Mouse (Mus musculus) G1E-ER4 (cell line): ENCODE measurements around the gene Tmem40. TPM values are rescaled to one million over a fixed set of nuclear protein-coding genes. Genes with fewer than 3 reads are reported as not detected.
A peak's percentile ranks its signal among the peaks of the same experiment; 100 is the strongest.

Experiments
- GATA1 ChIP-seq: IDR thresholded peaks from one replicate; pipeline ENCODE4 v1.8.0; 2012; ENCODE audit warnings: low read length, inconsistent platforms
- polyA plus RNA-seq: library from polyadenylated mRNA; stranded (reverse); fragments of >175 nt; gene quantifications from 2 replicates; pipeline ENCODE4 v1.2.3, GENCODE M21; 2012

Gene Tmem40
- polyA plus RNA-seq, 1 experiment: 8.2 TPM

- no peak for TF ChIP-seq GATA1
Observed at GRCm38 (mm10) chr6:115775838-115776237, 13.6 kb upstream of the Tmem40 start.

- no peak for TF ChIP-seq GATA1
Observed at GRCm38 (mm10) chr6:115774501-115774921, 12.3 kb upstream of the Tmem40 start, which contains the start of gene Cand2. Gene Cand2 (plus strand): TSS chr6:115774538.

- no peak for TF ChIP-seq GATA1
Observed at GRCm38 (mm10) chr6:115773966-115774413, 11.8 kb upstream of the Tmem40 start.

- no peak for TF ChIP-seq GATA1
Observed at GRCm38 (mm10) chr6:115772604-115773003, 10.4 kb upstream of the Tmem40 start.

GRCm38 (mm10) chr6:115772201-115772600 is 10.0 kb upstream of the Tmem40 start:
- no peak for TF ChIP-seq GATA1

- TF ChIP-seq GATA1: no peak
Observed at GRCm38 (mm10) chr6:115770852-115771251, 8.6 kb upstream of the Tmem40 start.

GRCm38 (mm10) chr6:115770059-115770670 is 8.0 kb upstream of the Tmem40 start:
- no peak for TF ChIP-seq GATA1

GRCm38 (mm10) chr6:115768207-115768606 is 6.0 kb upstream of the Tmem40 start:
- no peak for TF ChIP-seq GATA1

GRCm38 (mm10) chr6:115767357-115767756 is 5.1 kb upstream of the Tmem40 start:
- TF ChIP-seq GATA1: no peak

- no peak for TF ChIP-seq GATA1
Observed at GRCm38 (mm10) chr6:115764179-115764578, 2.0 kb upstream of the Tmem40 start.

GRCm38 (mm10) chr6:115760982-115761381 is 1.2 kb downstream of the Tmem40 start:
- TF ChIP-seq GATA1: no peak

GRCm38 (mm10) chr6:115760137-115760536 is 2.1 kb downstream of the Tmem40 start:
- TF ChIP-seq GATA1: no peak

- no peak for TF ChIP-seq GATA1
Observed at GRCm38 (mm10) chr6:115759461-115759860, 2.7 kb downstream of the Tmem40 start.

GRCm38 (mm10) chr6:115758981-115759435 is 3.2 kb downstream of the Tmem40 start:
- TF ChIP-seq GATA1: no peak

- peak; percentile 74 for TF ChIP-seq GATA1
Observed at GRCm38 (mm10) chr6:115755536-115755935, 6.7 kb downstream of the Tmem40 start.

GRCm38 (mm10) chr6:115746326-115746725 is 15.9 kb downstream of the Tmem40 start:
- TF ChIP-seq GATA1: no peak

- no peak for TF ChIP-seq GATA1
Observed at GRCm38 (mm10) chr6:115743569-115743968, 18.6 kb downstream of the Tmem40 start.

GRCm38 (mm10) chr6:115739056-115739455 is 23.2 kb downstream of the Tmem40 start:
- no peak for TF ChIP-seq GATA1

- no peak for TF ChIP-seq GATA1
Observed at GRCm38 (mm10) chr6:115734909-115735308, 27.3 kb downstream of the Tmem40 start.
